Mouse (Mus musculus): ENCODE measurements at regions not wholly inside any gene's neighbourhood (a gene's known extent, or its start where the extent isn't known, plus 50 kb on each side); places are given as distances from the start of the nearest gene placed in this dataset.

GRCm38 (mm10) chr3:118418981-118419380 lies 142.9 kb upstream of the Dpyd start:
- no peak for DNase-seq

GRCm38 (mm10) chr3:118421701-118422100 lies 140.2 kb upstream of the Dpyd start:
- no peak for DNase-seq

- DNase-seq: peak; percentile 14
Observed at GRCm38 (mm10) chr3:118425748-118426147, 136.2 kb upstream of the Dpyd start.

GRCm38 (mm10) chr3:118428523-118428922 lies 133.4 kb upstream of the Dpyd start:
- peak; percentile 30 for DNase-seq

GRCm38 (mm10) chr3:118429825-118430630 lies 131.9 kb upstream of the Dpyd start:
- no peak for DNase-seq

- DNase-seq: no peak
Observed at GRCm38 (mm10) chr3:118430631-118430906, 131.4 kb upstream of the Dpyd start.

GRCm38 (mm10) chr3:118431031-118431723 lies 130.8 kb upstream of the Dpyd start:
- DNase-seq: peak; percentile 34

GRCm38 (mm10) chr3:118433441-118434021 lies 128.4 kb upstream of the Dpyd start:
- DNase-seq: no peak

- DNase-seq: no peak
Observed at GRCm38 (mm10) chr3:118434311-118434710, 127.6 kb upstream of the Dpyd start.

- DNase-seq: no peak
Observed at GRCm38 (mm10) chr3:118434847-118435246, 127.1 kb upstream of the Dpyd start.

GRCm38 (mm10) chr3:118435248-118435647 lies 126.7 kb upstream of the Dpyd start:
- DNase-seq: no peak

GRCm38 (mm10) chr3:118443742-118444332 lies 118.1 kb upstream of the Dpyd start:
- DNase-seq: no peak

GRCm38 (mm10) chr3:118445360-118445759 lies 116.6 kb upstream of the Dpyd start:
- no peak for DNase-seq

- no peak for DNase-seq
Observed at GRCm38 (mm10) chr3:118459636-118460035, 102.3 kb upstream of the Dpyd start.

GRCm38 (mm10) chr3:118465611-118466010 lies 96.3 kb upstream of the Dpyd start:
- DNase-seq: no peak

GRCm38 (mm10) chr3:118472215-118472799 lies 89.6 kb upstream of the Dpyd start:
- DNase-seq: no peak

GRCm38 (mm10) chr3:118478065-118478464 lies 83.9 kb upstream of the Dpyd start:
- DNase-seq: no peak

GRCm38 (mm10) chr3:118480515-118481248 lies 81.2 kb upstream of the Dpyd start:
- no peak for DNase-seq

GRCm38 (mm10) chr3:118485966-118486365 lies 76.0 kb upstream of the Dpyd start:
- DNase-seq: no peak

- DNase-seq: no peak
Observed at GRCm38 (mm10) chr3:118487408-118487807, 74.5 kb upstream of the Dpyd start.

- no peak for DNase-seq
Observed at GRCm38 (mm10) chr3:118491101-118491500, 70.8 kb upstream of the Dpyd start.

GRCm38 (mm10) chr3:118491871-118492270 lies 70.1 kb upstream of the Dpyd start:
- no peak for DNase-seq

- DNase-seq: no peak
Observed at GRCm38 (mm10) chr3:118494611-118495010, 67.3 kb upstream of the Dpyd start.
